Mouse (Mus musculus) MEL (cell line): ENCODE measurements around the gene Pgap1. TPM values are rescaled to one million over a fixed set of nuclear protein-coding genes. Genes with fewer than 3 reads are reported as not detected.

Experiments used
- DNase-seq: peaks from one replicate; pipeline ENCODE4 v3.0.0; 2011; ENCODE audit warnings: low read depth, low spot score
- H3K27ac ChIP-seq: 2 replicates; pipeline ENCODE4 v1.5.1; 2012; ENCODE audit warnings: low read depth, mild to moderate bottlenecking, control low read depth, low read length, moderate library complexity; ENCODE audit not compliant: control insufficient read depth
- H3K27me3 ChIP-seq, 2 experiments: fragments of 150-350 bp in 1 of 2; sonication (generic) in 1 of 2; 2 replicates each; pipeline ENCODE4 v1.6.1; 2012; ENCODE audit warnings: low read length in 2 of 2, mild to moderate bottlenecking in 2 of 2, improper control_type of control experiment in 1 of 2, moderate library complexity in 1 of 2; ENCODE audit not compliant: insufficient read depth in 2 of 2, control insufficient read depth in 1 of 2
- H3K36me3 ChIP-seq, 2 experiments: 2 replicates each; pipeline ENCODE4 v1.6.1; 2012 to 2014; ENCODE audit warnings: low read length in 2 of 2, improper control_type of control experiment in 1 of 2, inconsistent platforms in 1 of 2, mild to moderate bottlenecking in 1 of 2; ENCODE audit not compliant: insufficient read depth in 2 of 2, control insufficient read depth in 1 of 2
- H3K4me1 ChIP-seq, 2 experiments: fragments of 150-350 bp in 1 of 2; sonication (generic) in 1 of 2; 2 replicates each; pipeline ENCODE4 v1.6.1; 2012; ENCODE audit warnings: low read length in 2 of 2, improper control_type of control experiment in 1 of 2, mild to moderate bottlenecking in 1 of 2; ENCODE audit not compliant: insufficient read depth in 2 of 2, control insufficient read depth in 1 of 2
- H3K4me3 ChIP-seq, 2 experiments: fragments of 150-350 bp in 1 of 2; sonication (generic) in 1 of 2; 2 replicates each; pipeline ENCODE4 v1.5.1; 2012; ENCODE audit warnings: low read depth in 2 of 2, low read length in 2 of 2, mild to moderate bottlenecking in 2 of 2, moderate library complexity in 2 of 2, control low read depth in 1 of 2, improper control_type of control experiment in 1 of 2; ENCODE audit not compliant: control insufficient read depth in 1 of 2, insufficient read depth in 1 of 2
- H3K79me2 ChIP-seq: 2 replicates; pipeline ENCODE4 v1.6.1; 2012; ENCODE audit warnings: mild to moderate bottlenecking, low read length, moderate library complexity; ENCODE audit not compliant: control insufficient read depth, poor library complexity, insufficient read depth
- H3K9ac ChIP-seq: 2 replicates; pipeline ENCODE4 v1.6.1; 2012; ENCODE audit warnings: low read depth, mild to moderate bottlenecking, control low read depth, low read length, moderate library complexity; ENCODE audit not compliant: control insufficient read depth, poor library complexity, severe bottlenecking
- H3K9me3 ChIP-seq: fragments of 150-350 bp; sonication (generic); replicated peaks from 2 replicates; pipeline ENCODE4 v1.6.1; 2012; ENCODE audit warnings: mild to moderate bottlenecking, low read length, improper control_type of control experiment, moderate library complexity; ENCODE audit not compliant: insufficient read depth
- ELF1 ChIP-seq: IDR thresholded peaks from 2 replicates; pipeline ENCODE4 v1.6.1; 2014; ENCODE audit warnings: low read depth, mild to moderate bottlenecking, inconsistent platforms, low read length, improper control_type of control experiment, moderate library complexity
- EP300 ChIP-seq, 2 experiments: IDR thresholded peaks; 2 replicates each; pipeline ENCODE4 v1.6.1; 2011; ENCODE audit warnings: improper control_type of control experiment in 2 of 2, low read length in 2 of 2, low read depth in 1 of 2, mild to moderate bottlenecking in 1 of 2
- ETS1 ChIP-seq: IDR thresholded peaks from 2 replicates; pipeline ENCODE4 v1.6.1; 2012; ENCODE audit warnings: low read depth, mild to moderate bottlenecking, inconsistent platforms, low read length, improper control_type of control experiment, moderate library complexity
- MAZ ChIP-seq: IDR thresholded peaks from 2 replicates; pipeline ENCODE4 v1.6.1; 2012; ENCODE audit warnings: low read depth, mild to moderate bottlenecking, inconsistent platforms, low read length, improper control_type of control experiment
- MEF2A ChIP-seq: IDR thresholded peaks from 2 replicates; pipeline ENCODE4 v1.6.1; 2014; ENCODE audit warnings: low read depth, mild to moderate bottlenecking, inconsistent platforms, low read length, improper control_type of control experiment; ENCODE audit not compliant: poor library complexity, insufficient replicate concordance, severe bottlenecking; ENCODE audit errors: extremely low read depth
- MYC ChIP-seq: IDR thresholded peaks from 2 replicates; pipeline ENCODE4 v1.6.1; 2011; ENCODE audit warnings: low read depth, mild to moderate bottlenecking, low read length, improper control_type of control experiment, moderate library complexity
- NRF1 ChIP-seq: IDR thresholded peaks from 2 replicates; pipeline ENCODE4 v1.6.1; 2014; ENCODE audit warnings: low read depth, mild to moderate bottlenecking, inconsistent platforms, low read length, improper control_type of control experiment, moderate library complexity; ENCODE audit not compliant: poor library complexity, insufficient read depth, severe bottlenecking
- POLR2A ChIP-seq, 2 experiments: IDR thresholded peaks; 2 replicates each; pipeline ENCODE4 v1.6.1; 2011 to 2012; ENCODE audit warnings: low read length in 2 of 2, mild to moderate bottlenecking in 2 of 2, control low read depth in 1 of 2, improper control_type of control experiment in 1 of 2, low read depth in 1 of 2, moderate library complexity in 1 of 2; ENCODE audit not compliant: control insufficient read depth in 1 of 2, insufficient read depth in 1 of 2, poor library complexity in 1 of 2
- POLR2AphosphoS5 ChIP-seq: IDR thresholded peaks from 2 replicates; pipeline ENCODE4 v1.6.1; 2012; ENCODE audit warnings: low read depth, borderline replicate concordance, mild to moderate bottlenecking, inconsistent platforms, low read length, moderate library complexity, mixed read lengths
- SIN3A ChIP-seq: IDR thresholded peaks from 2 replicates; pipeline ENCODE4 v1.6.1; 2012; ENCODE audit warnings: low read length, improper control_type of control experiment, inconsistent platforms
- SMC3 ChIP-seq: IDR thresholded peaks from 2 replicates; pipeline ENCODE4 v1.6.1; 2011; ENCODE audit warnings: low read depth, low read length, improper control_type of control experiment
- TBP ChIP-seq: IDR thresholded peaks from 2 replicates; pipeline ENCODE4 v1.8.0; 2011; ENCODE audit warnings: low read depth, low read length, improper control_type of control experiment
- UBTF ChIP-seq: IDR thresholded peaks from 2 replicates; pipeline ENCODE4 v1.6.1; 2012; ENCODE audit warnings: low read depth, mild to moderate bottlenecking, inconsistent platforms, low read length, improper control_type of control experiment, moderate library complexity, borderline replicate concordance; ENCODE audit not compliant: insufficient read depth
- USF2 ChIP-seq, 2 experiments: IDR thresholded peaks; 2 replicates each; pipeline ENCODE4 v1.6.1; 2011 to 2012; ENCODE audit warnings: improper control_type of control experiment in 2 of 2, low read length in 2 of 2, borderline replicate concordance in 1 of 2, inconsistent platforms in 1 of 2, low read depth in 1 of 2, mild to moderate bottlenecking in 1 of 2; ENCODE audit not compliant: insufficient read depth in 1 of 2
- ZNF384 ChIP-seq: IDR thresholded peaks from 2 replicates; pipeline ENCODE4 v1.6.1; 2012; ENCODE audit warnings: low read depth, mild to moderate bottlenecking, inconsistent platforms, low read length, improper control_type of control experiment
- polyA plus RNA-seq, 2 experiments: library from polyadenylated mRNA; stranded (reverse) in 1 of 2; unstranded in 1 of 2; fragments of >175 nt in 1 of 2; fragments of >200 nt in 1 of 2; gene quantifications; 2 replicates each; pipeline versions ENCODE4 v1.2.1 to v1.2.4; 2012; ENCODE audit warnings: low replicate concordance in 2 of 2, low read depth in 1 of 2; ENCODE audit not compliant: insufficient read length in 2 of 2, insufficient read depth in 1 of 2, missing spikeins in 1 of 2
- total RNA-seq: library from RNA; depleted of rRNA; stranded (reverse); fragments of 300-350 nt; gene quantifications from 2 replicates; pipeline ENCODE4 v1.2.3, GENCODE M21; 2012

Gene Pgap1
- total and polyA plus RNA-seq, 3 experiments, result not detected

GRCm38 (mm10) chr1:54531170-54531569 lies 26.3 kb downstream of the Pgap1 start:
- H3K4me3 ChIP-seq, result no peak overlapping the region
- no peaks in the 10 kb centered on the region for H3K36me3 ChIP-seq
- H3K9me3 ChIP-seq, result no peaks in the 10 kb centered on the region

GRCm38 (mm10) chr1:54523717-54524116 lies 33.8 kb downstream of the Pgap1 start:
- Histone ChIP-seq H3K36me3 (no peaks in the 10 kb centered on the region), H3K79me2 (no peaks in the 10 kb centered on the region), H3K27me3 (no peaks in the 10 kb centered on the region), H3K27ac (no peak overlapping the region), H3K4me3 (no peak overlapping the region), H3K4me1 (no peaks in the 10 kb centered on the region), H3K9ac (no peak overlapping the region), H3K9me3 (no peaks in the 10 kb centered on the region)
- no peak for DNase-seq
- TF ChIP-seq EP300 (IDR thresholded peaks at IDR 0.05; ENCODE audit: low read depth in 1 of 2, low read length in 2 of 2), result no peak
- TF ChIP-seq POLR2AphosphoS5, result no peak
- no peak for TF ChIP-seq ETS1
- no peak for TF ChIP-seq SMC3

More at GRCm38 (mm10) chr1:54531170-54531569, 26.3 kb downstream of the Pgap1 start:
- no peak overlapping the region for H3K27ac ChIP-seq
- H3K9ac ChIP-seq, result no peak overlapping the region
- TF ChIP-seq MYC (no peak), UBTF (no peak), SIN3A (no peak), ZNF384 (no peak), POLR2A (IDR thresholded peaks at IDR 0.05; ENCODE audit: control insufficient read depth in 1 of 2, insufficient read depth in 1 of 2, low read depth in 1 of 2, low read length in 2 of 2, poor library complexity in 1 of 2) (no peak), USF2 (IDR thresholded peaks at IDR 0.05; ENCODE audit: borderline replicate concordance in 1 of 2, insufficient read depth in 1 of 2, low read depth in 1 of 2, low read length in 2 of 2) (no peak), ELF1 (no peak), MAZ (no peak), POLR2AphosphoS5 (no peak), SMC3 (no peak), TBP (no peak), MEF2A (no peak), NRF1 (no peak)
- H3K79me2 ChIP-seq, result no peaks in the 10 kb centered on the region
- DNase-seq, result no peak
- no peaks in the 10 kb centered on the region for H3K4me1 ChIP-seq
- H3K27me3 ChIP-seq, result no peaks in the 10 kb centered on the region
